Mouse (Mus musculus) CD8-positive naive resting alpha-beta T cell, adult 57 days (primary cell): ENCODE results near the gene C9orf72. TPM values are rescaled to one million over a fixed set of nuclear protein-coding genes. Genes with fewer than 3 reads are reported as not detected.

Source experiments
- total RNA-seq: library from RNA; stranded (reverse); gene quantifications from one replicate; pipeline ENCODE4 v1.2.4, GENCODE M21; 2023

Gene C9orf72
- 10.1 TPM for total RNA-seq

DNA sequence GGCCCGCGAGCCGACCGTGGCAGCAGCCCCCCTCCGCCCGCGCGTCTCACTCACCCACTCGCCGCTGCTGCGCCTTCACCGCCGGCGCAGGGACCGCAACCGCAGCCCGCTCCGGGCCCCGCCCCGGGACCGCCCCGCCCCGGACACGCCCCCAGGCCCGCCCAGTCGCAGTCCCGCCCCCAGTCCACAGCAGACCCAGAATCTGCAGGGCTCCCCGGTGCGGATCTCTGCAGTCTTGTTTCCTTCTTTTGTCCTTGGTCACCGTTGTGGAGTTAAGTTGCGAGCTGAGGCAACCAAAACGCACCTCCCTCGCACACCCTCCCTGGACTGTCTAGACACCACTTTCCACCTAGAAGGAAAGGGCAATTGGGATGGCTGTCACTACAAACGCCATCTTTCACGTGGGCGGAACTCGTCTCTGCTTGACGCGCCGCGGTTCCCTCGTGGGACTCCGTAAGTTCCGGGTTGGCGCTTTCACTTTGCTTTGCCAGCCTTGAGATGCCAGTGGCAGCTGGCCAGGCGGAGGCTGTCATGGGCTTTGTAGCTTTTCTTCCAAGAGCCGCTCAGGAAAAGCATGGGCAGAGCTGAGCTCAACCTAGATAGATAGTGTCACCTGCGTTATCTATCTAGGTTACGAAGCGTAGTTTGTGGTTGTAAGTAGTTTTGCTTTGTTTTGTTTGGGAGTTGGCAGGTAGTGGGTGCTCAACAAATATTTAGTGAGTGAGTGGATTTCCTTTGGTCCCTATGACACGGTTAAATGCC is at the start of gene C9orf72:
Gene C9orf72, minus strand, starts transcription at position 442 of the 762 bp plus-strand sequence.

GRCm38 (mm10) chr4:35156751-35157611 is 69.0 kb downstream of the C9orf72 start, which contains the start of gene Mob3b:
Gene Mob3b, minus strand, starts transcription at chr4:35157484.

DNA sequence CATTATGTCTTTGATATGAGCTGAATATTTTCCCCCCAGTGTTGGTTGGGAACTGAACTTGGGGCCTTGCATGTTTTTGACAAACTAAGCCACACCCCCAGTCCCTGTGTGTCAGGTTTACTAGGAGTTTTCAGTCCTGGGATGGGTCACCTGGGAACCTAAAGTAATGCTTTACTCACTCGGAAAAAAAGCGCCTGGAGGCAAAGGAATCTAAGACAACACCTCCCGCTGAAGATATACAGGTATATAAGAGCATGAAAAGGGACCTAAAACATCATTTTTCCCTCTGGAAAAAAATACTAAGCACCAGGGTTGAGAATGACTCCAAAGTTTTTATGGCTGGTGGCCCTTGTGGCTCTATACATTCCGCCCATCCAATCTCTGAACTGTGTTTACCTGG is 74.2 kb downstream of the C9orf72 start, which contains the start of gene Ifnk:
Gene Ifnk, plus strand, starts transcription at position 301 of the 400 bp plus-strand sequence.

Other genes starting within 250 kb of the C9orf72 start
- gene Ifnk, start 74.1 kb downstream of the C9orf72 start, total RNA-seq = not detected
- gene Mob3b, start 68.7 kb downstream of the C9orf72 start, total RNA-seq = 11.3 TPM